Mouse (Mus musculus): Measurements from ENCODE around the gene Fxn. TPM values are rescaled to one million over a fixed set of nuclear protein-coding genes. Genes with fewer than 3 reads are reported as not detected.

Gene Fxn
- polyA plus RNA-seq, 1 experiment from 2014 or later, result 39.2 TPM

Other genes with a start within 250 kb of the Fxn start
- 1.5 and 1.6 TPM in 2 replicates for gene Fam189a2, start 249.6 kb downstream of the Fxn start, polyA plus RNA-seq (2015; fragmentation: Nextera tagmentation; extraction: Ambion mirVana)
- gene Tjp2, start 55.6 kb downstream of the Fxn start, polyA plus RNA-seq (2015; fragmentation: Nextera tagmentation; extraction: Ambion mirVana), result 12.1 and 12.4 TPM in 2 replicates
- gene Fam122a, start 196.8 kb upstream of the Fxn start, polyA plus RNA-seq (2015; fragmentation: Nextera tagmentation; extraction: Ambion mirVana), result 56.7 and 59.4 TPM in 2 replicates

All from hindbrain, embryonic 13.5 days (tissue).